Mouse (Mus musculus): Measurements from ENCODE around the gene Rps16.

DNA sequence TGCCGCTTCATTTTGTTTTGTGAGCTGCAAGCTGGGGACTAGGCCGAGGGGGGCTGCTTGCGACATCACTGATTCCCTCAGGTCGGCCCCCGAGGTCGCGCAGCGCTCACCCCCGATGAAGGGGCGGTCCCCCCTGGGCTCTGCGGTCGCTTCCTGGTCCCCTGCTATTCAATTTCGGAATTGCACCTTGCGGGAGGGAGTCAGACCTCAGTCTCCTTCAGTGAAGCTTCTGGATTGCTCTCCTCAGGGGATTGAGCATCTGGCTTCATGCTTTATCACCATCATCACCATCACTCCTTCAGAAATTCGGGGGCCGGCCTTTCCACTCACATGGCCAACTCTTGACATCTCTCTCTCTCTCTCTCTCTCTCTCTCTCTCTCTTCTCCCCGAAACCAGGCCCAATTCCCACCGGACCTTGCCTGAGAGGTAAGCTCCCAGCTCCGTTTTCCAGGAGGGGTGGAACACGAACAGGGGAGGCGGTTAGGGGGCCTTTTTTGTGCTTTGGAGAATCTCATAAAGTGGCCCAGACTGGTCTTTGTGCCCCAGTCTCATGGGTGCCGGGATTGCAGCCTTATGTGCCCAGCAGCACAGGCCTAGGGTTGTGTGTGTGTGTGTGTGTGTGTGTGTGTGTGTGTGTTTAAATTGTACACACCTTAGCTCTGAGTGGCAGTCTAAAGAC, 43.0 kb downstream of the Rps16 start:
- no peak for TF ChIP-seq CTCF (IDR thresholded peaks at IDR 0.05; ENCODE audit: low read depth)
- TF ChIP-seq EP300 (IDR thresholded peaks at IDR 0.05; ENCODE audit: low read depth), result no peak
